ENCODE assay signal across 15 mouse cellular contexts in the genomic region with DNA sequence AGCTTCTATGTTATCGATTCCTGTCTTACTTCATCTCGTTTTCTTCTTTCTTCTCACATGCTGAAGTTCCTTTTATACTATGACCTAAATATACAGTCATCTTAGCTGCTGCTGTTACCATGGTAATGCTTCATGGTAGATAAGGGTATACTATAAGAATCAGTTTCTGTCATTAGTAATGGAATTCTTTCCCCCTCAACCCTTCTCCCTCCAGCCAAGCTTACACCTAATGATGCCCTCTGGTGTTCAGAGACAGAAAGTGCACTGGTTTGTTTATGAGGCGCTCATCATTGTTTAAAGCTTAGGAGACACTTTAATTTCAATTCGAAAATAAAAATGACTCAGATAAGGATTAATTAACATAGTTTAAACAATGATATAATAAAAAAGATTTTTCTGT. TPM values are rescaled to one million over a fixed set of nuclear protein-coding genes. Genes with fewer than 3 reads are reported as not detected.
DNase-seq lines count a peak whose midpoint lies in the region; ATAC-seq and TF ChIP-seq lines count a peak whose summit lies in the region.
"Had no signal": no experiment of that assay in that cellular context is flagged by ENCODE, and none has a peak within 500 bp of the region (broad histone marks: within the 10 kb centered on the region; RNA-seq: fewer than 3 reads in every experiment).

No protein-coding gene starts in this region.

- H3K9ac ChIP-seq in hindbrain, embryonic 16.5 days (ENCODE audit: low read depth, low read length) = no peak overlapping the region
- H3K9ac ChIP-seq in hindbrain, embryonic 13.5 days = no peak overlapping the region
- H3K9ac ChIP-seq in CH12.LX (ENCODE audit: insufficient read depth, low read depth) = no peak overlapping the region
- H3K9ac ChIP-seq: heart, embryonic 15.5 days; liver, embryonic 15.5 days had no signal

- WGBS in hindbrain, embryonic 16.5 days = 57% methylated on average over 4 of the region's 4 CpGs
- 66% methylated on average over 4 of the region's 4 CpGs for WGBS in hindbrain, embryonic 13.5 days

- no peak overlapping the region for H3K4me3 ChIP-seq in hindbrain, embryonic 16.5 days (ENCODE audit: low read length)
- no peak overlapping the region for H3K4me3 ChIP-seq in hindbrain, embryonic 13.5 days
- H3K4me3 ChIP-seq in CH12.LX (replicated peaks in 1 of 3; ENCODE audit: low read depth in 2 of 3, low read length in 2 of 3, poor library complexity in 1 of 3) = no peak overlapping the region
- H3K4me3 ChIP-seq: heart, embryonic 15.5 days; liver, embryonic 15.5 days; myocyte had no signal

- TF ChIP-seq CTCF in CH12.LX (conservative IDR thresholded peaks at IDR 0.05 in 1 of 2, IDR thresholded peaks at IDR 0.05 in 1 of 2; ENCODE audit: low read depth in 2 of 2, low read length in 2 of 2) = peak; percentile 31 to 67; a peak in 3 of 4 replicates

- 0 out of 2 replicates have a peak, but pooled peaks have one; percentile 38 for ATAC-seq in hindbrain, embryonic 16.5 days
- ATAC-seq in hindbrain, embryonic 13.5 days (ENCODE audit: low FRiP score) = no peak

- no peak overlapping the region for H3K27ac ChIP-seq in hindbrain, embryonic 16.5 days (ENCODE audit: low read depth, low read length)
- H3K27ac ChIP-seq in hindbrain, embryonic 13.5 days = no peak overlapping the region
- no peak overlapping the region for H3K27ac ChIP-seq in CH12.LX (ENCODE audit: insufficient read depth, low read depth)
- H3K27ac ChIP-seq: heart, embryonic 15.5 days; liver, embryonic 15.5 days had no signal

- no peaks in the 10 kb centered on the region for H3K79me2 ChIP-seq in CH12.LX (replicated peaks; ENCODE audit: control insufficient read depth, extremely low read depth, insufficient read depth, poor library complexity, severe bottlenecking)

- in situ Hi-C loops in CH12.LX (cut with MboI; ENCODE audit: low pct_ligation_motif_present, low pct_unique_long_range_greater_than_20kb, low sequenced_read_pairs) = no loop called here

- peaks cover 2% of the 10 kb centered on the region; the same call in 1 of the 2 replicates for H3K4me1 ChIP-seq in hindbrain, embryonic 16.5 days (ENCODE audit: control insufficient read depth, insufficient read depth, low read depth, low read length)
- peaks cover 10% of the 10 kb centered on the region for H3K4me1 ChIP-seq in hindbrain, embryonic 13.5 days (replicated peaks)
- peaks cover 0 to 12% of the 10 kb centered on the region in 2 experiments; a peak in 2 of 4 replicates for H3K4me1 ChIP-seq in CH12.LX (ENCODE audit: control insufficient read depth in 1 of 2, insufficient read depth in 2 of 2)
- H3K4me1 ChIP-seq: liver, embryonic 15.5 days had no signal

- dilution Hi-C loops in CH12.LX (cut with MboI; ENCODE audit: extremely low pct_ligation_motif_present, extremely low pct_unique_long_range_greater_than_20kb, low sequenced_read_pairs) = no loop called here

- peak; percentile 7 for DNase-seq in adrenal gland, postnatal 14 days
- no peak for DNase-seq in adrenal gland, postnatal 4 days (ENCODE audit: low spot score in 2 of 2)
- peak; percentile 10 for DNase-seq in CH12.LX (ENCODE audit: extremely low read depth)
- DNase-seq in embryo, embryonic 10.5 days (ENCODE audit: low spot score) = peak; percentile 57
- DNase-seq in c-Kit-positive CD71-positive TER-119-positive erythroid progenitor cells, embryonic 14.5 days (ENCODE audit: low spot score) = no peak
- no peak for DNase-seq in layer of hippocampus, adult 18-20 months (ENCODE audit: low spot score in 2 of 2)
- DNase-seq: cerebellum, adult 8-10 months; kidney, postnatal 4 days; right cerebral cortex, postnatal 25 days had no signal

- H3K36me3 ChIP-seq in hindbrain, embryonic 16.5 days (ENCODE audit: control insufficient read depth, insufficient read depth, low read length) = no peaks in the 10 kb centered on the region
- H3K36me3 ChIP-seq in hindbrain, embryonic 13.5 days = no peaks in the 10 kb centered on the region
- no peaks in the 10 kb centered on the region for H3K36me3 ChIP-seq in CH12.LX (replicated peaks in 1 of 2; ENCODE audit: control insufficient read depth in 1 of 2, insufficient read depth in 1 of 2, low read length in 1 of 2)
- H3K36me3 ChIP-seq: heart, embryonic 15.5 days; liver, embryonic 15.5 days had no signal

- H3K9me3 ChIP-seq in hindbrain, embryonic 16.5 days (ENCODE audit: control insufficient read depth, low read length) = no peaks in the 10 kb centered on the region
- no peaks in the 10 kb centered on the region for H3K9me3 ChIP-seq in hindbrain, embryonic 13.5 days
- no peaks in the 10 kb centered on the region for H3K9me3 ChIP-seq in CH12.LX (replicated peaks; ENCODE audit: low read length)
- H3K9me3 ChIP-seq: heart, embryonic 15.5 days; liver, embryonic 15.5 days had no signal

- H3K4me2 ChIP-seq in hindbrain, embryonic 16.5 days (ENCODE audit: low read length) = no peak overlapping the region
- no peak overlapping the region for H3K4me2 ChIP-seq in hindbrain, embryonic 13.5 days
- H3K4me2 ChIP-seq in CH12.LX (ENCODE audit: insufficient read depth, low read depth, poor library complexity, severe bottlenecking) = no peak overlapping the region; the same call in 1 of the 2 replicates
- H3K4me2 ChIP-seq: heart, embryonic 15.5 days; liver, embryonic 15.5 days had no signal

- TF ChIP-seq POLR2A in CH12.LX (IDR thresholded peaks at IDR 0.05; ENCODE audit: low read depth, low read length) = no peak

- no peaks in the 10 kb centered on the region for H3K27me3 ChIP-seq in hindbrain, embryonic 16.5 days (replicated peaks; ENCODE audit: control insufficient read depth, insufficient read depth, low read length)
- peaks cover 18% of the 10 kb centered on the region for H3K27me3 ChIP-seq in hindbrain, embryonic 13.5 days
- H3K27me3 ChIP-seq in CH12.LX (replicated peaks) = no peaks in the 10 kb centered on the region

- peak; percentile 31 for TF ChIP-seq RAD21 in CH12.LX (IDR thresholded peaks at IDR 0.05; ENCODE audit: low read depth, low read length)

- TF ChIP-seq EP300 in CH12.LX (IDR thresholded peaks at IDR 0.05; ENCODE audit: low read length) = no peak

TF ChIP-seq in CH12.LX, 34 proteins besides CTCF, POLR2A, EP300 and RAD21:
- TF ChIP-seq CHD2 (IDR thresholded peaks at IDR 0.05; ENCODE audit: low read length) = no peak
- no peak for TF ChIP-seq UBTF (IDR thresholded peaks at IDR 0.05; ENCODE audit: low read depth, low read length)
- TF ChIP-seq NELFE (IDR thresholded peaks at IDR 0.05; ENCODE audit: low read depth, low read length) = no peak
- TF ChIP-seq SMC3 (IDR thresholded peaks at IDR 0.05; ENCODE audit: low read depth, low read length) = peak; percentile 56

RNA-seq across cellular contexts. Expression of a gene that starts 5.8 kb away (rescaled TPM):
- 0.15 and 0.94 TPM in 2 replicates for total RNA-seq in adrenal gland, postnatal 14 days (2021)
- total RNA-seq in adrenal gland, postnatal 4 days (2021) = 1 to 10 TPM; 1.0 to 2.2 TPM
- 11.8 and 12.5 TPM in 2 replicates for polyA plus RNA-seq in hindbrain, embryonic 16.5 days (2015; fragmentation: Nextera tagmentation; extraction: Ambion mirVana)
- polyA plus RNA-seq in hindbrain, embryonic 13.5 days (2015; fragmentation: Nextera tagmentation; extraction: Ambion mirVana) = 5.2 and 6.8 TPM in 2 replicates
- total RNA-seq in CH12.LX (2012; rRNA removed) (not detected in 2 replicates), CH12.LX (2014; rRNA removed) (not detected in 2 replicates)
- not detected in 2 replicates for polyA plus RNA-seq in CH12.LX (2012; ENCODE audit: insufficient read length, low read depth)
- 1 to 10 TPM; 4.7 to 5.0 TPM for total RNA-seq in layer of hippocampus, adult 18-20 months (2021)
- polyA plus RNA-seq: myocyte; testis, adult 2 months had no signal

Comparison
In these comparisons a context has a peak if more than half of its experiments do, and no peak if none do; other contexts are left out.
1. DNase-seq: peak in adrenal gland, postnatal 14 days (single experiment), CH12.LX (single experiment) and embryo, embryonic 10.5 days (single experiment); none in adrenal gland, postnatal 4 days (0 of 2), c-Kit-positive CD71-positive TER-119-positive erythroid progenitor cells, embryonic 14.5 days (single experiment) and layer of hippocampus, adult 18-20 months (0 of 2).